Mouse (Mus musculus) lung, postnatal 0 days (tissue): ENCODE measurements around the gene Rbm19.

Experiments used
- CTCF ChIP-seq: IDR thresholded peaks from 2 replicates; pipeline ENCODE4 v1.5.1; 2016; ENCODE audit warnings: antibody characterized with exemption, mild to moderate bottlenecking
- EP300 ChIP-seq: IDR thresholded peaks from 2 replicates; pipeline ENCODE4 v1.6.1; 2016; ENCODE audit warnings: antibody characterized with exemption, mild to moderate bottlenecking, control low read depth

GRCm38 (mm10) chr5:120146051-120146385 lies 29.8 kb downstream of the Rbm19 start:
- TF ChIP-seq CTCF (peak; percentile 77), EP300 (no peak)
